Mouse (Mus musculus) fat pad, adult 2 months (tissue): Measurements from ENCODE around the gene Xxylt1.

Source experiments
- DNase-seq: peaks from one replicate; pipeline ENCODE4 v3.0.0-alpha.2; 2011; ENCODE audit warnings: low read depth, low spot score; ENCODE audit errors: extremely low read depth

Xxylt1 gene

GRCm38 (mm10) chr16:30962515-30962914 lies 118.7 kb downstream of the Xxylt1 start:
- DNase-seq: no peak

GRCm38 (mm10) chr16:30961176-30961575 lies 120.1 kb downstream of the Xxylt1 start:
- DNase-seq: no peak

- no peak for DNase-seq
Observed at GRCm38 (mm10) chr16:30960266-30960665, 121.0 kb downstream of the Xxylt1 start.

GRCm38 (mm10) chr16:30959692-30960091 lies 121.5 kb downstream of the Xxylt1 start:
- no peak for DNase-seq

- no peak for DNase-seq
Observed at GRCm38 (mm10) chr16:30956141-30956540, 125.1 kb downstream of the Xxylt1 start.

GRCm38 (mm10) chr16:30948636-30949035 lies 132.6 kb downstream of the Xxylt1 start:
- DNase-seq: no peak

- DNase-seq: no peak
Observed at GRCm38 (mm10) chr16:30948216-30948615, 133.0 kb downstream of the Xxylt1 start.

GRCm38 (mm10) chr16:30944886-30945285 lies 136.3 kb downstream of the Xxylt1 start:
- DNase-seq: no peak

GRCm38 (mm10) chr16:30943919-30944318 lies 137.3 kb downstream of the Xxylt1 start:
- DNase-seq: no peak

- no peak for DNase-seq
Observed at GRCm38 (mm10) chr16:30940699-30941098, 140.5 kb downstream of the Xxylt1 start.

GRCm38 (mm10) chr16:30939903-30940302 lies 141.3 kb downstream of the Xxylt1 start:
- DNase-seq: no peak

- no peak for DNase-seq
Observed at GRCm38 (mm10) chr16:30939210-30939609, 142.0 kb downstream of the Xxylt1 start.

- DNase-seq: no peak
Observed at GRCm38 (mm10) chr16:30938664-30939063, 142.6 kb downstream of the Xxylt1 start.

GRCm38 (mm10) chr16:30937665-30938064 lies 143.6 kb downstream of the Xxylt1 start:
- no peak for DNase-seq

GRCm38 (mm10) chr16:30936471-30936870 lies 144.8 kb downstream of the Xxylt1 start:
- no peak for DNase-seq

GRCm38 (mm10) chr16:30936012-30936461 lies 145.2 kb downstream of the Xxylt1 start:
- no peak for DNase-seq

- no peak for DNase-seq
Observed at GRCm38 (mm10) chr16:30934967-30935690, 146.1 kb downstream of the Xxylt1 start.

- no peak for DNase-seq
Observed at GRCm38 (mm10) chr16:30934205-30934780, 146.9 kb downstream of the Xxylt1 start.

- no peak for DNase-seq
Observed at GRCm38 (mm10) chr16:30933366-30933765, 147.9 kb downstream of the Xxylt1 start.

GRCm38 (mm10) chr16:30932791-30933190 lies 148.4 kb downstream of the Xxylt1 start:
- no peak for DNase-seq

GRCm38 (mm10) chr16:30932196-30932595 lies 149.0 kb downstream of the Xxylt1 start:
- no peak for DNase-seq

- DNase-seq: no peak
Observed at GRCm38 (mm10) chr16:30929165-30929564, 152.1 kb downstream of the Xxylt1 start.
